Mouse (Mus musculus) heart, embryonic 10.5 days (tissue): ENCODE data around the gene Reep3. TPM values are rescaled to one million over a fixed set of nuclear protein-coding genes. Genes with fewer than 3 reads are reported as not detected.
A peak's percentile ranks its signal among the peaks of the same experiment; 100 is the strongest.
"Not testable (repeated sequence)": the region's sequence is repeated elsewhere in the genome, so short reads cannot be mapped to it uniquely, and the experiment has no call there.

Experiments used
- DNase-seq: peaks from one replicate; pipeline ENCODE4 v3.0.0-alpha.2; 2017; ENCODE audit warnings: low spot score
- H3K27ac ChIP-seq: fragments of 300-500 bp; sonication (generic); 2 replicates; pipeline ENCODE4 v1.5.1; 2016; ENCODE audit warnings: mild to moderate bottlenecking
- H3K27me3 ChIP-seq: fragments of 300-500 bp; sonication (generic); 2 replicates; pipeline ENCODE4 v1.6.1; 2016; ENCODE audit warnings: mild to moderate bottlenecking; ENCODE audit not compliant: poor library complexity, insufficient read depth, severe bottlenecking
- H3K36me3 ChIP-seq: fragments of 300-500 bp; sonication (generic); 2 replicates; pipeline ENCODE4 v1.6.1; 2016; ENCODE audit warnings: mild to moderate bottlenecking, moderate library complexity
- H3K4me1 ChIP-seq: fragments of 300-500 bp; sonication (generic); 2 replicates; pipeline ENCODE4 v1.6.1; 2016; ENCODE audit warnings: mild to moderate bottlenecking
- H3K4me3 ChIP-seq: fragments of 300-500 bp; sonication (generic); 2 replicates; pipeline ENCODE4 v1.5.1; 2016; ENCODE audit warnings: mild to moderate bottlenecking, moderate library complexity
- H3K9me3 ChIP-seq: fragments of 300-500 bp; sonication (generic); 2 replicates; pipeline ENCODE4 v1.6.1; 2016; ENCODE audit warnings: mild to moderate bottlenecking, moderate library complexity
- WGBS: fragments of 180-500 bp; shearing (Covaris S2); methylation state at CpG from one replicate; pipeline ENCODE4 v1.1.7; 2016; 5-methylcytosine and 5-hydroxymethylcytosine counted together
- polyA plus RNA-seq: library from polyadenylated mRNA; unstranded; fragments of >200 nt; fragmentation: Nextera tagmentation; extraction: Ambion mirVana; gene quantifications from 2 replicates; pipeline ENCODE4 v1.2.1, GENCODE M21; 2016

The Reep3 gene
- polyA plus RNA-seq, 1 experiment from 2014 or later: 21.2 TPM

GRCm38 (mm10) chr10:67120640-67121039 is 23.9 kb upstream of the Reep3 start:
- 82% methylated on average over 2 of the region's 2 CpGs for WGBS
- no peak overlapping the region for H3K4me3 ChIP-seq
- H3K27me3 ChIP-seq: no peaks in the 10 kb centered on the region
- H3K4me1 ChIP-seq: peaks cover 57% of the 10 kb centered on the region
- H3K27ac ChIP-seq: no peak overlapping the region
- no peaks in the 10 kb centered on the region for H3K36me3 ChIP-seq
- no peaks in the 10 kb centered on the region for H3K9me3 ChIP-seq
- no peak for DNase-seq

DNA sequence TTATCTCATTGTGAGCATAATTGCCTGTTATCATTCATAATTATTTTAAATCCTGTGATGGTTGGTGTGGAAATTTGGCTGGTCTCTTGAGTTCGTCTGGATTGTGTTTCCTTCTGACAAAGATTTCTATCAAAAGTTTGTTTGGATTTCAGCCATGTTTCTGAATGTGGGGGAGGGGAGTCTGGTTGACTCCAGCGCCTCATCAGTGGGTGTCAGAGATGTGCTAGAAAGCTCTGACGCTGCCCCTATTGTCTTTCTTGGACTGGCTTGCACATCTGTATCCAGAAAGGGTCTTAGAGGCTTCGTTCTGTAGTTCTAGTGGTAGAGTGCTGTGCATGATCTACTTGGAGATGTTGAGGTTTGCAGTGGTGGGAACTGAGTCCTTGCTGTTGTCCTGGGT is 23.4 kb upstream of the Reep3 start:
- no peaks in the 10 kb centered on the region for H3K27me3 ChIP-seq
- H3K9me3 ChIP-seq: no peaks in the 10 kb centered on the region
- no peak overlapping the region for H3K4me3 ChIP-seq
- 41% methylated on average over 4 of the region's 4 CpGs for whole genome bisulfite sequencing
- H3K36me3 ChIP-seq: no peaks in the 10 kb centered on the region
- DNase-seq: no peak
- peaks cover 57% of the 10 kb centered on the region for H3K4me1 ChIP-seq
- no peak overlapping the region for H3K27ac ChIP-seq

GRCm38 (mm10) chr10:67119291-67119690 is 22.5 kb upstream of the Reep3 start:
- H3K27me3 ChIP-seq: no peaks in the 10 kb centered on the region
- peaks cover 57% of the 10 kb centered on the region for H3K4me1 ChIP-seq
- no peak for DNase-seq
- H3K9me3 ChIP-seq: no peaks in the 10 kb centered on the region
- peaks cover 2% of the 10 kb centered on the region; the same call in 1 of the 2 replicates for H3K36me3 ChIP-seq
- no peak overlapping the region for H3K4me3 ChIP-seq
- H3K27ac ChIP-seq: no peak overlapping the region
- WGBS: 45% methylated on average over 7 of the region's 7 CpGs

GRCm38 (mm10) chr10:67116251-67116650 is 19.5 kb upstream of the Reep3 start:
- Histone ChIP-seq H3K27ac (no peak overlapping the region; the same call in 1 of the 2 replicates), H3K4me1 (peaks cover 50% of the 10 kb centered on the region), H3K27me3 (no peaks in the 10 kb centered on the region), H3K9me3 (no peaks in the 10 kb centered on the region), H3K36me3 (peaks cover 3% of the 10 kb centered on the region; the same call in 1 of the 2 replicates), H3K4me3 (no peak overlapping the region)
- WGBS: 83% methylated on average over 8 of the region's 8 CpGs
- no peak for DNase-seq

- Histone ChIP-seq H3K36me3 (peaks cover 3% of the 10 kb centered on the region; the same call in 1 of the 2 replicates), H3K4me1 (peaks cover 53% of the 10 kb centered on the region), H3K27me3 (no peaks in the 10 kb centered on the region), H3K9me3 (no peaks in the 10 kb centered on the region), H3K27ac (peak overlapping the region; percentile 59), H3K4me3 (no peak overlapping the region)
- WGBS: 22% methylated on average over 5 of the region's 5 CpGs
- DNase-seq: no peak
These were observed 18.9 kb upstream of the Reep3 start for GRCm38 (mm10) chr10:67115666-67116091.

DNA sequence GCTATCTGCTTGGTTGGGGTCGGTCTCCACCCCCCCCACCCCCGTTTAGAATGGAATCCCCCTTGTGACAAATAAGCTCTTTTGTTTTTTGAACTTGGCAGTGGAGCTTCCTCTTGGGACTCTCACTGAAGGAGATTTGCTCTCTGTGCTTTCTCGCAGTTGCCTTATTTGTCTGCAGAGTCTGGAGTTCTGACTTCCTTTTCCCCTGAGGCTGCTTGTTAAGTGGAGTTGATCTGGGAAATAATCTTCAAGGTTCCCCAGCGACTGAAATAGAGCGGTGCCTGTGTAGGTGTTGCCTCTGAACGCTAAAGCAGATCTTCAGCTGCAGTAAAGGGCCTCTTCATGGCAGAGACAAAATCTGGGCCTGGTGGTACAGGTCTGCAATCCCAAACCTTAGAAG is 18.4 kb upstream of the Reep3 start:
- whole genome bisulfite sequencing: 15% methylated on average over 6 of the region's 6 CpGs
- Histone ChIP-seq H3K4me3 (no peak overlapping the region), H3K4me1 (peaks cover 51% of the 10 kb centered on the region), H3K27me3 (no peaks in the 10 kb centered on the region), H3K36me3 (peaks cover 3% of the 10 kb centered on the region; the same call in 1 of the 2 replicates), H3K27ac (peak overlapping the region; percentile 59), H3K9me3 (no peaks in the 10 kb centered on the region)
- DNase-seq: no peak

GRCm38 (mm10) chr10:67113833-67114232 is 17.1 kb upstream of the Reep3 start:
- no peak overlapping the region for H3K27ac ChIP-seq
- H3K36me3 ChIP-seq: peaks cover 3% of the 10 kb centered on the region; the same call in 1 of the 2 replicates
- H3K9me3 ChIP-seq: no peaks in the 10 kb centered on the region
- 88% methylated on average over 11 of the region's 11 CpGs for WGBS
- no peak overlapping the region for H3K4me3 ChIP-seq
- no peak for DNase-seq
- peaks cover 50% of the 10 kb centered on the region for H3K4me1 ChIP-seq
- no peaks in the 10 kb centered on the region for H3K27me3 ChIP-seq

DNA sequence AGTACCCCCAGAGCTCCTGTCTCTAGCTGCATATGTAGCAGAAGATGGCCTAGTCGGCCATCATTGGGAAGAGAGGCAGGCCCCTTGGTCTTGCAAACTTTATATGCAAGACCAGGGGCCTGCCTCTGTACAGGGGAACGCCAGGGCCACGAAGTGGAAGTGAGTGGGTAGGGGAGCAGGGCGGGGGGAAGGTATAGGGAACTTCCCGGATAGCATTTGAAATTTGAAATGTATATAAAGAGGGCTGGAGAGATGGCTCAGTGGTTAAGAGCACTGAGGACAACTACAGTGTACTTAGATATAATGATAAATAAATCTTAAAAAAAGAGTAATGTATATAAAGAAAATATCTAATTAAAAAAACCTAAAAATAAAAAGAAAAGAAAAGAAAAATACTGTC is 16.2 kb upstream of the Reep3 start:
- not testable (repeated sequence) for DNase-seq, H3K27me3 ChIP-seq, H3K36me3 ChIP-seq, H3K27ac ChIP-seq, H3K9me3 ChIP-seq, H3K4me3 ChIP-seq
- peaks cover 56% of the 10 kb centered on the region for H3K4me1 ChIP-seq
- 80% methylated on average over 5 of the region's 5 CpGs for WGBS

- no peak overlapping the region for H3K27ac ChIP-seq
- H3K27me3 ChIP-seq: no peaks in the 10 kb centered on the region
- H3K4me3 ChIP-seq: no peak overlapping the region
- 68% methylated on average over 5 of the region's 5 CpGs for WGBS
- no peaks in the 10 kb centered on the region for H3K9me3 ChIP-seq
- DNase-seq: no peak
- H3K4me1 ChIP-seq: peaks cover 68% of the 10 kb centered on the region
- peaks cover 3% of the 10 kb centered on the region; the same call in 1 of the 2 replicates for H3K36me3 ChIP-seq
These were observed 15.0 kb upstream of the Reep3 start for GRCm38 (mm10) chr10:67111799-67112177.

DNA sequence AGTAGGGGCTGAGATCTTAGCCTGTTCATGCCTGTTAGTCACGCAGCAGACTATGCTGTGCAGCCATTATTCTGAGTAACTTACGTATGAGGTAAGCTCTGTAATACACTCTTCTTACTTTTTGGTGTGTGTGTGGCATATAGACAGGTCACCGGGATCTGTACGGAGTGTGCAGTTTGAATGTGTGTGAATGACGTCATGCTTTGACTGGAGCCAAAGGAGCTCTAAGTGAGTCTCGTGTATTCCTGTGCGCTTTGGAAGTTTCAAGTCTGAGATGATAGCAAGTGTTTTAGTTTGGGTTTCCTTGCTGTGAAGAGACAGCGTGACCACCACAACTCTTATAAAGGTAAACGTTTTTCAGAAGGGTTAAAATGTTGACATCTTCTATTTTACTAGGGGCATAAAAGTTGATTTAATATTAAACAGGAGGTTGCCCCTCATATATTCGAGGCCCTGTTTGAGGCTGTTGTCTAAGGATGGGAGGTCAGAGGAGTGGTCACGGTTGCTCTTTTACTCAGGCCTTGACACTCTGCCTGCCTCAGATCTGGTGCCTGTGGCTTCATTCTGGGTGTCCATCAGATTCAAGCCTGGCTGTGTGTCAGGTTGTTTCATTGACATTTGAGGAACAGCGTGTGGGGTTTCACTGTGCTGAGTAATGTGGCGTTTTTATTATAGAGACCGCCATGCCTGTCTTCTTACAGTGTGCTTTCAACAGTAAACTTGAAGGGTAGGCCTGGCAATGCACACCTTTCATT is 14.5 kb upstream of the Reep3 start:
- 84% methylated on average over 14 of the region's 14 CpGs for WGBS
- Histone ChIP-seq H3K4me1 (peaks cover 69% of the 10 kb centered on the region), H3K27me3 (no peaks in the 10 kb centered on the region), H3K36me3 (peaks cover 3% of the 10 kb centered on the region; the same call in 1 of the 2 replicates), H3K4me3 (no peak overlapping the region), H3K9me3 (no peaks in the 10 kb centered on the region), H3K27ac (no peak overlapping the region)
- DNase-seq: no peak

- H3K4me3 ChIP-seq: no peak overlapping the region
- peaks cover 69% of the 10 kb centered on the region for H3K4me1 ChIP-seq
- peaks cover 3% of the 10 kb centered on the region; the same call in 1 of the 2 replicates for H3K36me3 ChIP-seq
- peak; percentile 73 for DNase-seq
- 80% methylated on average over 5 of the region's 5 CpGs for WGBS
- H3K9me3 ChIP-seq: no peaks in the 10 kb centered on the region
- H3K27me3 ChIP-seq: no peaks in the 10 kb centered on the region
- no peak overlapping the region for H3K27ac ChIP-seq
These were observed 12.9 kb upstream of the Reep3 start for GRCm38 (mm10) chr10:67109635-67110034.

DNA sequence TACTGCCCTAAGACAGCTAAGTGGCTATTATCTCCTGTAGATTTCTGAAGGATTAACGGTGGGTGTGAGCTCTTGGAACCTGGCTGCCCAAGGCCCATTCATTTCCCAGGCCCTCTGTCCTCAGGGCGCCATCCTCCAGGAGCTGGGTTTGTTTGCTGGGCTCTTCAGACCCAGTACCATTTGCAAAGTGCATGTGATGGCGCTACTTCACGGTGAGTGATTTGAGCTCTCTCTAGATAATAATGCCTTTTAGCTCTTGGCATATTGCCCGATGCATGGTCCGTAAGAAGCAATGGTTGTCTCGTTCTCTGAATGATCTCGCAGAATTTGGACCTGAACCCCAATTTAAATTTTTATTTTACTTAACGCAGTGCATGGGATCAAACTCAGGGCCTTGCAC is 11.4 kb upstream of the Reep3 start:
- Histone ChIP-seq H3K27me3 (no peaks in the 10 kb centered on the region), H3K9me3 (no peaks in the 10 kb centered on the region), H3K4me1 (peaks cover 83% of the 10 kb centered on the region), H3K4me3 (no peak overlapping the region), H3K36me3 (no peaks in the 10 kb centered on the region), H3K27ac (no peak overlapping the region)
- 71% methylated on average over 9 of the region's 9 CpGs for WGBS
- peak; percentile 17 for DNase-seq

DNA sequence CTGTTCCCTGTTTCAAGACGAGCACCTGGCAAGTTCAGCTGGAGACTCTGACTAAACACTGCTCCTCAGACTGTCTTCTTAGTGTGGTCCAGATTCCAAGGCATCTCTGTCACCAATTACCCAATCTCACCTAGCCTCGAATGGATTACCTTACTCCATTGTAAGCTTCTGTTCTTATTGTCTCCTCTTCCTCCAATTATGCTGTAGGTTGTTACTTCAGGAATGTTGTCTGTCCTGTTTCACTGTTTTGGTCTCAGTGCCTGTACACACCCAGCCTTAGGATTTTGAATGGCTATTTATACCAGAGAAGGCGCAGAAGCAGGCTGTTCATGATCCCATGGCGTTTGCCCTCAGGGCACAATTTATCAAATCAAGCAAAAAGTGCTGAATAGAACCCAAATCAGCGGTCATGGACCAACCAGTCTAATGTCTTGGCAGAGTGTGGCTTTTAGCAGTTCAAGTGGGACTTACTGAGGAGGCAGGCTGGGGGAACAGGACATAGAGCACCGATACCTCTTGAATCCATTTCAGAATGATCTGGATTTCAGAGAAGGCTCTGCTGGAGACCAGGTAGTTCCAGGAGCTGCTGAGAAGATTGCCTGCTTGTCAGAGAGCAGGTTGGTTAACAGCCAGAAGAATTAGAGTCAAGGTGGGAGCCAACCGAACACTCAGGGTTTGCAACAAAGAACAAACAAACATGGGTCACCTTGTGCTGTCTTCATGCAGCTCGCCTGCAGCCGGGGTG is 10.4 kb upstream of the Reep3 start:
- WGBS: 75% methylated on average over 9 of the region's 9 CpGs
- Histone ChIP-seq H3K4me1 (peaks cover 90% of the 10 kb centered on the region), H3K4me3 (no peak overlapping the region), H3K27ac (0 out of 2 replicates have a peak overlapping the region, but pooled peaks have one; percentile 22), H3K9me3 (no peaks in the 10 kb centered on the region), H3K36me3 (no peaks in the 10 kb centered on the region), H3K27me3 (no peaks in the 10 kb centered on the region)
- no peak for DNase-seq
